Mouse (Mus musculus) testis, adult 2 months (tissue): Measurements from ENCODE around the gene Sfn. TPM values are rescaled to one million over a fixed set of nuclear protein-coding genes. Genes with fewer than 3 reads are reported as not detected.
"Not testable (repeated sequence)": the region's sequence is repeated elsewhere in the genome, so short reads cannot be mapped to it uniquely, and the experiment has no call there.

Experiments used
- H3K27ac ChIP-seq: fragments of 200-500 bp; 2 replicates; pipeline ENCODE4 v1.5.1; 2012; ENCODE audit warnings: low read depth, low read length; ENCODE audit not compliant: control insufficient read depth, insufficient read depth
- H3K27me3 ChIP-seq: fragments of 200-500 bp; 2 replicates; pipeline ENCODE4 v1.6.1; 2012; ENCODE audit warnings: mild to moderate bottlenecking, low read length, moderate library complexity; ENCODE audit not compliant: control insufficient read depth, insufficient read depth
- H3K36me3 ChIP-seq: fragments of 200-500 bp; 2 replicates; pipeline ENCODE4 v1.6.1; 2012; ENCODE audit warnings: mild to moderate bottlenecking, low read length; ENCODE audit not compliant: control insufficient read depth, insufficient read depth
- H3K4me1 ChIP-seq: fragments of 200-500 bp; 2 replicates; pipeline ENCODE4 v1.6.1; 2012; ENCODE audit warnings: low read length; ENCODE audit not compliant: control insufficient read depth, insufficient read depth
- H3K4me3 ChIP-seq: fragments of 200-500 bp; 2 replicates; pipeline ENCODE4 v1.5.1; 2012; ENCODE audit warnings: low read depth, mild to moderate bottlenecking, low read length, moderate library complexity, mixed read lengths; ENCODE audit not compliant: control insufficient read depth
- CTCF ChIP-seq: fragments of 200-500 bp; IDR thresholded peaks from 2 replicates; pipeline ENCODE4 v1.5.1; 2012; ENCODE audit warnings: low read depth, mild to moderate bottlenecking, inconsistent platforms, low read length, moderate library complexity; ENCODE audit not compliant: control insufficient read depth, insufficient read depth, insufficient replicate concordance
- POLR2A ChIP-seq: fragments of 200-500 bp; IDR thresholded peaks from 2 replicates; pipeline ENCODE4 v1.6.1; 2012; ENCODE audit warnings: low read depth, mild to moderate bottlenecking, inconsistent platforms, low read length, moderate library complexity; ENCODE audit not compliant: control insufficient read depth
- polyA plus RNA-seq: library from polyadenylated mRNA; depleted of rRNA; stranded (reverse); fragments of >200 nt; gene quantifications from 2 replicates; pipeline ENCODE4 v1.2.3, GENCODE M21; 2012; rRNA removed

Gene Sfn
- polyA plus RNA-seq, result 0.81 and 1.1 TPM in 2 replicates

- Histone ChIP-seq H3K36me3 (no peaks in the 10 kb centered on the region), H3K4me1 (peaks cover 17% of the 10 kb centered on the region), H3K27ac (no peak within 1 kb of the TSS), H3K27me3 (no peaks in the 10 kb centered on the region), H3K4me3 (peak within 1 kb of the TSS; percentile 67)
- TF ChIP-seq POLR2A, result no peak
- TF ChIP-seq CTCF, result peak; percentile 38
Measured at GRCm38 (mm10) chr4:133601721-133602218, at the start of gene Sfn. Gene Sfn, minus strand, starts transcription at chr4:133602168.

GRCm38 (mm10) chr4:133651445-133651844 lies 49.5 kb upstream of the Sfn start:
- Histone ChIP-seq H3K4me1 (no peaks in the 10 kb centered on the region), H3K36me3 (no peaks in the 10 kb centered on the region), H3K27me3 (no peaks in the 10 kb centered on the region), H3K27ac (no peak overlapping the region), H3K4me3 (no peak overlapping the region)
- TF ChIP-seq CTCF (no peak), POLR2A (no peak)

- peak; percentile 80; the same call in 1 of the 2 replicates for TF ChIP-seq CTCF
- TF ChIP-seq POLR2A, result peak; percentile 26; the same call in 1 of the 2 replicates
- H3K4me3 ChIP-seq, result peak within 1 kb of the TSS; percentile 39
- H3K4me1 ChIP-seq, result peaks cover 2% of the 10 kb centered on the region
- H3K27ac ChIP-seq, result peak within 1 kb of the TSS; percentile 56; the same call in 1 of the 2 replicates
- H3K36me3 ChIP-seq, result no peaks in the 10 kb centered on the region
- H3K27me3 ChIP-seq, result no peaks in the 10 kb centered on the region
Measured at GRCm38 (mm10) chr4:133649989-133650699, 48.2 kb upstream of the Sfn start, which contains the start of gene Zdhhc18. Gene Zdhhc18, minus strand, starts transcription at chr4:133650154.

- H3K4me3 ChIP-seq, H3K27ac ChIP-seq: not testable (repeated sequence)
Measured at GRCm38 (mm10) chr4:133649464-133649863, 47.5 kb upstream of the Sfn start.

GRCm38 (mm10) chr4:133645680-133646079 lies 43.7 kb upstream of the Sfn start:
- no peaks in the 10 kb centered on the region for H3K36me3 ChIP-seq
- no peak overlapping the region for H3K27ac ChIP-seq
- peak overlapping the region; percentile 72 for H3K4me3 ChIP-seq
- H3K27me3 ChIP-seq, result no peaks in the 10 kb centered on the region
- TF ChIP-seq POLR2A (no peak), CTCF (no peak)
- H3K4me1 ChIP-seq, result peaks cover 2% of the 10 kb centered on the region

More at GRCm38 (mm10) chr4:133649464-133649863, 47.5 kb upstream of the Sfn start:
- H3K36me3 ChIP-seq, H3K4me1 ChIP-seq, H3K27me3 ChIP-seq: not testable (repeated sequence)

GRCm38 (mm10) chr4:133645195-133645594 lies 43.2 kb upstream of the Sfn start:
- Histone ChIP-seq H3K27me3 (no peaks in the 10 kb centered on the region), H3K27ac (no peak overlapping the region), H3K4me1 (peaks cover 2% of the 10 kb centered on the region), H3K36me3 (no peaks in the 10 kb centered on the region), H3K4me3 (no peak overlapping the region)
- TF ChIP-seq CTCF (peak; percentile 10; the same call in 1 of the 2 replicates), POLR2A (no peak)

GRCm38 (mm10) chr4:133634043-133634410 lies 32.1 kb upstream of the Sfn start:
- no peak overlapping the region for H3K27ac ChIP-seq
- H3K27me3 ChIP-seq, result peaks cover 5% of the 10 kb centered on the region; the same call in 1 of the 2 replicates
- no peaks in the 10 kb centered on the region for H3K36me3 ChIP-seq
- no peak overlapping the region for H3K4me3 ChIP-seq
- TF ChIP-seq POLR2A (no peak), CTCF (no peak)
- H3K4me1 ChIP-seq, result peaks cover 11% of the 10 kb centered on the region
